Mouse (Mus musculus): Measurements from ENCODE around the gene Dtl. TPM values are rescaled to one million over a fixed set of nuclear protein-coding genes. Genes with fewer than 3 reads are reported as not detected.

Gene Dtl
- polyA plus RNA-seq, 1 experiment from 2014 or later: 25.5 TPM

DNA sequence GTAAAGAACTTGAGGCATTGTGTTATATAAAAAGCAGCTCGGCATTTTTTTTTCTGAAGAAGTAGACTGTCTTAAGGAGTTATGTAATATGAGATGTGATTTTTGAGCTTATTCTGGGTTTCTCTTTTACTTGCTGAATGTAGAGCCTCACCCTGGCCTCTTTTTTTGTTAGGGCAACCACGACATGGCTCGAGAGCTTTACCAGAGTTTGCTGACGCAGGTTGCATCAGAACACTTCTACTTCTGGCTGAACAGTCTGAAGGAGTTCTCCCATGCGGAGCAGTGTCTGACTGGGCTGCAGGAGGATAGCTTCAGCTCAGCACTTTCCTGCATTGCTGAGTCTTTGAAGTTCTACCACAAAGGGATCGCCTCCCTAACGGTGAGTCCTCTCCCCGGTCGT, 36.3 kb upstream of the Dtl start:
- no peak overlapping the region for H3K27ac ChIP-seq (ENCODE audit: low read length)
- ATAC-seq (ENCODE audit: low read depth): no peak
- 82% methylated on average over 9 of the region's 9 CpGs for WGBS (ENCODE audit: insufficient replicate concordance)
- H3K4me3 ChIP-seq (ENCODE audit: low read depth, low read length): no peak overlapping the region
- H3K9ac ChIP-seq (ENCODE audit: low read depth, low read length): no peak overlapping the region
- H3K4me2 ChIP-seq (ENCODE audit: low read depth, low read length): no peak overlapping the region
- H3K27me3 ChIP-seq (ENCODE audit: control insufficient read depth, insufficient read depth, low read depth, low read length): no peaks in the 10 kb centered on the region
- peaks cover 81% of the 10 kb centered on the region for H3K36me3 ChIP-seq (ENCODE audit: control insufficient read depth, insufficient read depth)
- no peaks in the 10 kb centered on the region for H3K9me3 ChIP-seq (replicated peaks; ENCODE audit: control insufficient read depth, low read length)
- no peaks in the 10 kb centered on the region for H3K4me1 ChIP-seq (ENCODE audit: control insufficient read depth, low read depth, low read length)

DNA sequence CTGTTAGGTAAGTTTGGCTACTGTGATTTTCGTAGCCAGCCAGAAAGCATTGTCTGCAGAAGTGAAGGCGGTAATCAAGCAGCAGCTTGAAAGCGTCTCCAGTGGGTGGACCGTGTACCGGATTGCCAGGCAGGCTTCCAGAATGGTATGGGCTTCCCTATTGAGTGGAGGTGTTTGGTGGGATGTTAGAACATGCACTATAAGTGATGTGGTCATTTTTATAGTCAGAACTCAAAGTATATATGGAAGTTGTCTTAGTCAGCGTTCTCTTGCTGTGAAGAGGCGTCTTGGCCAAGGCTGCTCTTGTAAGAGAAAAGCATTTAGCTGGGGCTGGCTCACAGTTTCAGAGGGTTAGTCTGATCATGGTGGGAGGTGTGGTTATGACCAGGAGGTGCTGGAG, 35.0 kb upstream of the Dtl start:
- H3K4me1 ChIP-seq (ENCODE audit: control insufficient read depth, low read depth, low read length): no peaks in the 10 kb centered on the region
- H3K4me3 ChIP-seq (ENCODE audit: low read depth, low read length): no peak overlapping the region
- 89% methylated on average over 7 of the region's 7 CpGs for WGBS (ENCODE audit: insufficient replicate concordance)
- H3K36me3 ChIP-seq (ENCODE audit: control insufficient read depth, insufficient read depth): peaks cover 78% of the 10 kb centered on the region
- H3K27me3 ChIP-seq (ENCODE audit: control insufficient read depth, insufficient read depth, low read depth, low read length): no peaks in the 10 kb centered on the region
- H3K4me2 ChIP-seq (ENCODE audit: low read depth, low read length): no peak overlapping the region
- no peak overlapping the region for H3K27ac ChIP-seq (ENCODE audit: low read length)
- no peak overlapping the region for H3K9ac ChIP-seq (ENCODE audit: low read depth, low read length)
- no peak for ATAC-seq (ENCODE audit: low read depth)
- no peaks in the 10 kb centered on the region for H3K9me3 ChIP-seq (replicated peaks; ENCODE audit: control insufficient read depth, low read length)

DNA sequence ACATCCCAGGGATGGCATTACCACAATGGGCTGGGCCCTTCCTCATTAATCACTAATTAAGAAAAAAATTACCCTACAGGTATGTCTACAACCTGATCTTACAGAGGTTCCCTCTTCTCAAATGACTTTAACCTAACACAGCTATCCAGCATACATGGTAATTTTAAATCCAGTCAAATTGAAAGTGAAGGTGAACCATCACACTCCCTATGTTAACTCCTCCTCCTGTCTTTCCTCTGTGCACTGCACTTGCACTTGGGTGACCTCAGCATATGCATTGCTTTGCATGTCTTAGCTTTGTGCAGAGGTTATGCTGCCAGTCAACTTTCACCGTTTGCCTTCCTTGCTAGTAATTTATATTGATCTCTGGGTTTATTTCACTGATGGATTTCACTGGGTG, 34.2 kb upstream of the Dtl start:
- no peak for ATAC-seq (ENCODE audit: low read depth)
- no peak overlapping the region for H3K27ac ChIP-seq (ENCODE audit: low read length)
- peaks cover 78% of the 10 kb centered on the region for H3K36me3 ChIP-seq (ENCODE audit: control insufficient read depth, insufficient read depth)
- H3K27me3 ChIP-seq (ENCODE audit: control insufficient read depth, insufficient read depth, low read depth, low read length): no peaks in the 10 kb centered on the region
- H3K4me2 ChIP-seq (ENCODE audit: low read depth, low read length): no peak overlapping the region
- H3K9me3 ChIP-seq (replicated peaks; ENCODE audit: control insufficient read depth, low read length): no peaks in the 10 kb centered on the region
- no peak overlapping the region for H3K9ac ChIP-seq (ENCODE audit: low read depth, low read length)
- H3K4me1 ChIP-seq (ENCODE audit: control insufficient read depth, low read depth, low read length): no peaks in the 10 kb centered on the region
- 81% methylated on average over 1 of the region's 1 CpGs for WGBS (ENCODE audit: insufficient replicate concordance)
- H3K4me3 ChIP-seq (ENCODE audit: low read depth, low read length): no peak overlapping the region

DNA sequence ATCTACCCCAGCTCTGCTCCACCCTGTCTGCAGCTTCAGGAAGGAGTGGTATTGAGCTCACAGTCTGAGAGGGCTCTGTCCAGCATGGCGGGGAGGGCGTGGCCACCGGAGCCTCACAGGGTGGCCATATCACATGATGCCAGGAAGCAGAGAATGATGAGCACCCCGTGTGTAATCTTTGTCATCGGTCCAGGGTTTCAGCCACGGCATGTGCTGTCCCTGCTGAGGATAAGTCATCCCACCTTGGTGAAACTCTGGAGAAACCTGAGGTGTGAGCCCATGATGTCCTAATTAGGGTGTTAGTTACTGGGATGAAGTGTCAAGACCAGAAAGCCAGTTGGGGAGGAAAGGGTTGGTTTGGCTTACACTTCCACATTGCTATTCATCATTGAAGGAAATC, 33.7 kb upstream of the Dtl start:
- ATAC-seq (ENCODE audit: low read depth): no peak
- 66% methylated on average over 6 of the region's 6 CpGs for WGBS (ENCODE audit: insufficient replicate concordance)
- Histone ChIP-seq H3K36me3 (ENCODE audit: control insufficient read depth, insufficient read depth) (peaks cover 73% of the 10 kb centered on the region), H3K9ac (ENCODE audit: low read depth, low read length) (no peak overlapping the region), H3K4me2 (ENCODE audit: low read depth, low read length) (no peak overlapping the region), H3K27ac (ENCODE audit: low read length) (no peak overlapping the region), H3K4me3 (ENCODE audit: low read depth, low read length) (no peak overlapping the region), H3K9me3 (replicated peaks; ENCODE audit: control insufficient read depth, low read length) (no peaks in the 10 kb centered on the region), H3K27me3 (ENCODE audit: control insufficient read depth, insufficient read depth, low read depth, low read length) (no peaks in the 10 kb centered on the region), H3K4me1 (ENCODE audit: control insufficient read depth, low read depth, low read length) (no peaks in the 10 kb centered on the region)

DNA sequence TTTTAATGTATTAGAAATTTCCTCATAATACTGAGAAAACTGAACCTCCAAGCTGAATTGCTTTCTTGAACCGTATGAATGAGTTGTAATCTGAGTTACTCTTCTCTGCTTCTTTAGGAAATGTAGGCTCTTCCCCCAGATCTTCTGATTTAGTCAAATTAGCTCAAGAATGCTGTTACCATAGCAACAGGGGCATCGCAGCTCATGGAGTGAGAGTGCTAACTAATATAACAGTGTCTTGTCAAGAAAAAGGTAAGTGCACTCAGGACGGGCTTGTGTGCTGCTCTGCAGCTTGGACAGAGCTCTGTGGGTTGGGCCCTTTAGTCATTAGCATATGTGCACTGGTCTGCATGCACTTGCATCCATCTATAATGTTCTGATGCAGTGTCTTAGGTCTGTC, 29.3 kb upstream of the Dtl start:
- Histone ChIP-seq H3K9ac (ENCODE audit: low read depth, low read length) (no peak overlapping the region), H3K27me3 (ENCODE audit: control insufficient read depth, insufficient read depth, low read depth, low read length) (no peaks in the 10 kb centered on the region), H3K36me3 (ENCODE audit: control insufficient read depth, insufficient read depth) (peaks cover 54% of the 10 kb centered on the region), H3K4me2 (ENCODE audit: low read depth, low read length) (no peak overlapping the region), H3K4me3 (ENCODE audit: low read depth, low read length) (no peak overlapping the region), H3K4me1 (ENCODE audit: control insufficient read depth, low read depth, low read length) (no peaks in the 10 kb centered on the region), H3K9me3 (replicated peaks; ENCODE audit: control insufficient read depth, low read length) (no peaks in the 10 kb centered on the region), H3K27ac (ENCODE audit: low read length) (no peak overlapping the region)
- WGBS (ENCODE audit: insufficient replicate concordance): 79% methylated on average over 3 of the region's 3 CpGs
- ATAC-seq (ENCODE audit: low read depth): no peak

DNA sequence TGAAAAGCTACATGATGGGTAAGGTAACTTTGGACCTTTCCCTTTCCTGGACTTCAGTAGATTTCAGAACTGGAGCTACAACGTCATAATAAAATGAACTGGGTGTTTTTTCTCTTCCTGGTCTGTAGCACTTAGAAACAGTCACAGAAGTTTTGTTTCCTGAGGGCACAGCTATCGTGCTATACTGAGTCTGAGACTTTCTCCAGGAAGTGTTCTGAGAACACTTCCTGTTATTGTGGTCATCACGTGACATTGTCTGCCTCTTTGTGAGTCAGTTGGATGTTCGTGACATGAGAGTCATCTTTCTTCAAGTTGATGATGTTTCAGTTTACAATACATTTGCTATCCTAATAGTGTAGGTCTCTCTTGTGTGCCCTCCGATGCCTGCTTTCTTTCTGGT, 23.9 kb upstream of the Dtl start:
- no peak for ATAC-seq (ENCODE audit: low read depth)
- H3K4me2 ChIP-seq (ENCODE audit: low read depth, low read length): no peak overlapping the region
- H3K9ac ChIP-seq (ENCODE audit: low read depth, low read length): no peak overlapping the region
- no peaks in the 10 kb centered on the region for H3K4me1 ChIP-seq (ENCODE audit: control insufficient read depth, low read depth, low read length)
- H3K36me3 ChIP-seq (ENCODE audit: control insufficient read depth, insufficient read depth): peaks cover 37% of the 10 kb centered on the region
- 49% methylated on average over 5 of the region's 5 CpGs for WGBS (ENCODE audit: insufficient replicate concordance)
- no peak overlapping the region for H3K27ac ChIP-seq (ENCODE audit: low read length)
- no peaks in the 10 kb centered on the region for H3K27me3 ChIP-seq (ENCODE audit: control insufficient read depth, insufficient read depth, low read depth, low read length)
- no peak overlapping the region for H3K4me3 ChIP-seq (ENCODE audit: low read depth, low read length)
- H3K9me3 ChIP-seq (replicated peaks; ENCODE audit: control insufficient read depth, low read length): no peaks in the 10 kb centered on the region

DNA sequence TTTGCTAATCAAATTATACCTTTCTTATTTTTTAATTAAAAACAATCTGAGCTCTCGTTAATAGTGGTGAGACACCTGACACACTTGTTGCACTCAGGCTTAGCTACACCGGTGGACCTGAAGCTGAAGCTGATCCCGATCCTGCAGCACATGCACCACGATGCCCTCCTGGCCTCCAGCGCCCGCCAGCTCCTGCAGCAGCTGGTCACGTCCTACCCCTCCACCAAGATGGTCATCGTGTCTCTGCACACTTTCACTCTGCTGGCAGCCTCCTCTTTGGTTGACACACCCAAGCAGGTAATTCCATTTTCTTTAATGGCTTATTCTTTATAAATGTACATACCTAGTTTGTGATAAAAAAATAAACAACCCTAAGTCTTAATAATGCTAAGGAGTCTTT, 20.7 kb upstream of the Dtl start:
- 85% methylated on average over 8 of the region's 8 CpGs for WGBS (ENCODE audit: insufficient replicate concordance)
- Histone ChIP-seq H3K4me1 (ENCODE audit: control insufficient read depth, low read depth, low read length) (no peaks in the 10 kb centered on the region), H3K9ac (ENCODE audit: low read depth, low read length) (no peak overlapping the region), H3K9me3 (replicated peaks; ENCODE audit: control insufficient read depth, low read length) (no peaks in the 10 kb centered on the region), H3K27ac (ENCODE audit: low read length) (no peak overlapping the region), H3K27me3 (ENCODE audit: control insufficient read depth, insufficient read depth, low read depth, low read length) (no peaks in the 10 kb centered on the region), H3K4me2 (ENCODE audit: low read depth, low read length) (no peak overlapping the region), H3K4me3 (ENCODE audit: low read depth, low read length) (no peak overlapping the region), H3K36me3 (ENCODE audit: control insufficient read depth, insufficient read depth) (peaks cover 29% of the 10 kb centered on the region)
- ATAC-seq (ENCODE audit: low read depth): no peak

DNA sequence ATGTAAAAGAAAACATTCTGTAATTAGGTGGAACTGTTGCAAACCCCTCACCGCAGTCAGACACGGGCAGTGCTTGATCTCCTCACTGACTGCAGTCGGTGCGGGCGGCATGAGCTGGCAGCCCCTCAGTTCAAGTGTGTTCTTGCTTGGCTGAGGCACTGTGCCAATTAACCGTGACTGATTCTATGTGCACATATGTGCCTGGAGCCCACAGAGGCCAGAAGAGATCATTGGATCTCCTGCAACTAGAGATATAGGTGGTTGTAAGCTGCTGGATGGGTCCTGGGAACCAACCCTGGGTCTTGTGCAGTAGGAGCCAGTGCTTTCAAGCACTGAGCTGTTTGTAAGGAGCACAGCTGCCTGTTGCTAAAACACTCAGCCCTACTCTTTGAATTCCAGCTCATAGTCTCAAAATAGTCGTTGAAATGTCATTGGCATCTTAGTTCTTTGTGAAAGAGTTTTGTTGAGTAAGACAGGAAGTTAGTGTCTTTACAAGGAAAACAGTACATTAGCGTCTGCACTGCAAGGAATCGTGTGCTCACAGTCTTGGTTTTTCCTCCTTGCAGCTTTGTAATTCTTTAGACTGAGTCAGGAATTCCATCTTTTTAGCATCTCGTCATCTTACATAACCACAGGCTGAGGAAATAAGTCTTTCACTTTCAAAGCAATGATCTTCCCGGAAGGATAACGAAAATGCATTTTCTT, 16.8 kb upstream of the Dtl start:
- no peaks in the 10 kb centered on the region for H3K9me3 ChIP-seq (replicated peaks; ENCODE audit: control insufficient read depth, low read length)
- H3K4me2 ChIP-seq (ENCODE audit: low read depth, low read length): no peak overlapping the region
- 81% methylated on average over 12 of the region's 12 CpGs for WGBS (ENCODE audit: insufficient replicate concordance)
- no peak overlapping the region for H3K9ac ChIP-seq (ENCODE audit: low read depth, low read length)
- H3K27me3 ChIP-seq (ENCODE audit: control insufficient read depth, insufficient read depth, low read depth, low read length): no peaks in the 10 kb centered on the region
- peaks cover 37% of the 10 kb centered on the region for H3K36me3 ChIP-seq (ENCODE audit: control insufficient read depth, insufficient read depth)
- H3K4me1 ChIP-seq (ENCODE audit: control insufficient read depth, low read depth, low read length): no peaks in the 10 kb centered on the region; the same call in 1 of the 2 replicates
- H3K4me3 ChIP-seq (ENCODE audit: low read depth, low read length): no peak overlapping the region
- H3K27ac ChIP-seq (ENCODE audit: low read length): no peak overlapping the region
- no peak for ATAC-seq (ENCODE audit: low read depth)

DNA sequence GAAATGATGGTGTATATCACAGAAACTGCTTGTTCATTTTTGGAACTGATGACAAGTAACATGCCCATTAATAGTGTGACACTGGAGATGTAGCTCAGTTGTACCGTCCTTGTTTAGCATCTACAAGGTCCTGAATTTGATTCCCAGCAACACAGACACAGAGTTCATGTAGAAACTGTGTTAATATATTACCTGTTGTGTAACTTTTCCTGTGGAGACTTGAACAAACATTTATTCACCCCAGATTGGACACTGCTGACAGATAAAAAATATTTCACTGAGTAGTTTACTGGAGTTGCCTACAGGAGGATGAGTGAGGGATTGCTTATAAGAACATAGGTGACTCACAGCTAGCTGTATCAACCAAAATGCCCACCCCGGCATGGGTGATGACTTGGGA, 13.4 kb upstream of the Dtl start:
- 82% methylated on average over 2 of the region's 2 CpGs for WGBS (ENCODE audit: insufficient replicate concordance)
- peaks cover 41% of the 10 kb centered on the region for H3K36me3 ChIP-seq (ENCODE audit: control insufficient read depth, insufficient read depth)
- no peak overlapping the region for H3K4me3 ChIP-seq (ENCODE audit: low read depth, low read length)
- H3K9ac ChIP-seq (ENCODE audit: low read depth, low read length): no peak overlapping the region
- H3K9me3 ChIP-seq (replicated peaks; ENCODE audit: control insufficient read depth, low read length): no peaks in the 10 kb centered on the region
- no peak overlapping the region for H3K27ac ChIP-seq (ENCODE audit: low read length)
- H3K27me3 ChIP-seq (ENCODE audit: control insufficient read depth, insufficient read depth, low read depth, low read length): no peaks in the 10 kb centered on the region
- H3K4me2 ChIP-seq (ENCODE audit: low read depth, low read length): no peak overlapping the region
- H3K4me1 ChIP-seq (ENCODE audit: control insufficient read depth, low read depth, low read length): no peaks in the 10 kb centered on the region; the same call in 1 of the 2 replicates
- ATAC-seq (ENCODE audit: low read depth): peak; percentile 11; the same call in 1 of the 2 replicates

Data from liver, embryonic 16.5 days (tissue).